Mouse (Mus musculus) G1E-ER4 (cell line): Measurements from ENCODE around the gene Parp1. TPM values are rescaled to one million over a fixed set of nuclear protein-coding genes. Genes with fewer than 3 reads are reported as not detected.

Source experiments
- GATA1 ChIP-seq: IDR thresholded peaks from one replicate; pipeline ENCODE4 v1.8.0; 2012; ENCODE audit warnings: low read length, inconsistent platforms
- polyA plus RNA-seq: library from polyadenylated mRNA; stranded (reverse); fragments of >175 nt; gene quantifications from 2 replicates; pipeline ENCODE4 v1.2.3, GENCODE M21; 2012

Gene Parp1
- 156 and 174 TPM in 2 replicates for polyA plus RNA-seq

DNA sequence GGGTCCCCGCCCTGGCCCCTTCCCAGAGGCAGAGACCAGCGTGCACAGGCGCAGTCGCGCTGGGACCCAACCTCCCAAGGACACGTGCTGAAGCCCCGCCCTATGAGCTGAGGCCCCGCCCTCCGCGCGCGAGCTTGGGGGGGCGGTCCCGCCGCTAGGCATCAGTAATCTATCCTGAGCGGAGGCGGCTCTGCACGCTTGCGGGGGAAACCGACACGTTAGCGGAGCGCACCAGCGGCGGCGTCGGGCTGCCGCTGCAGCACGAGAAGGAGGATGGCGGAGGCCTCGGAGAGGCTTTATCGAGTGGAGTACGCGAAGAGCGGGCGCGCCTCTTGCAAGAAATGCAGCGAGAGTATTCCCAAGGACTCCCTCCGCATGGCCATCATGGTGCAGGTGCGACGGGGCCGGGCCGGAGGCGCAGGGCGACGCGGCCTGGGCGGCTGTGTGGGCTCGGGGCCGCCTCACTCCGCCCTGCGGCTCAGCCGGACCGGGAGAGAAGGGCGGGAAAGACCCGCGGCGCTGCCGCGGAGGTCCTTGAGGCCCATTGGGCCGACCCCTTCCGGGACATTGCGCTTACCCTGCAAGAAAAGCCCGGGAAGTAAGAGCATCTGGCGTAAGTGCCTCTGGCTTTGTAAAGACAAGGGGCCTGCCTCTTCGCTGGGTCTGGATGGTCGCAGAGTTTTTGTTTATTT is at the start of gene Parp1:
Gene Parp1 (plus strand): TSS at position 164 of the 692 bp plus-strand sequence.
- TF ChIP-seq GATA1 = no peak

DNA sequence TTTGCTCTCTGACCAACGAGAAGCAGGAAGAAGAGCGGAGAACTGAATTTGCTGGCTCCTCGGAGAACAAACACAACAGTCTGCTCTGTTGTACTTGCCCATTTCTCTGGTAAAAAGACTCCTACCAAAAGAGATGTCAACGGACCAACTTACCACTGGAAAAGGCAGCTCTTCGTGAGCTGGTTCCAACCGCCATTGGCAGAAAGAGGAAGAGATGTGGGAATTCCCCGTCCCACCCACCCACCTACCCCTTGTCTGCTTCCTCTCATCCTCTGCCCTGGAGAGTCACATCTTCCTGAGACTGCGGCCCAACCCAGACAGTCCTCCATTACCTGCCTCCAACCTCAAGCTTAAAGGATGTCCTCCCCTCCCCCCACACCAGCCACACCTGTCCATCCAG is 49.2 kb upstream of the Parp1 start:
- no peak for TF ChIP-seq GATA1

DNA sequence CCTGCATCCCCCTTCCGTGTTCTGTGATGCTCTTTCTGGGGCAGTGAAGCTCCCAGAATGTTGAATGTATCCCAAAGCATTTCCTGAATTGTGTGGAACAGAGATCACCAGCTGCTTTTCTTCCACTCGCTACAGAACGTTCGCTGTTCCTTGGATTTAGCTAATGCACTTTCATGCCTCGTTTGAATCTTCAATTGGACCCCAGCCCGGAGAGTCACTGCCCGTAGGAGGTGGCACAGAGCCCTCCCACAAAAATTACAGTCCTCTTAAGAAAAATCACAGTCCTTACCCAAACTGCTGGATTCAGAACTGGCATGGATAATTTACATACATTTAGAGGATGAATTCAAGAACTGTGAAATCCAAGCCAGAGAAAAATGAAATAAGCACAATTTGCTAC is 48.5 kb upstream of the Parp1 start:
- no peak for TF ChIP-seq GATA1

DNA sequence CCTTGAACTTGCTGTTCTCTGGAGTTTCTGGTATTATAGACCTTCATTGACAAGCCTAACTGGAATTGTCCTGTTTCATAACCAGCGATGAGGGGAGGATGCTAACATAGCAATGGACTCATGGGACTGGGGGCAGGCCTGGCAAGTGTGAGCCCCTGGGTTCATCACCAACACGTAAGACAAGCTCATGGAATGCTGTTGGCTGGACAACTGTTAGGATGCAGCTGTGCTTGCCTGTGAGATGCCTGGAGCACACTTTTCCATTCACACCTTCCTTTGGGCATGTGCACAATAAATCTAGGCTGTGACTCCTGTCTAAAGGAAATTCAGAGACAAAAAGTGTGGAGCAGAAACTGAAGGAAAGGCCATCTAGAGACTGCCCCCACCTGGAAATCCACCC is 45.4 kb upstream of the Parp1 start:
- no peak for TF ChIP-seq GATA1

GRCm38 (mm10) chr1:180525301-180525700 is 43.4 kb upstream of the Parp1 start:
- no peak for TF ChIP-seq GATA1

- TF ChIP-seq GATA1 = no peak
These were observed 38.9 kb upstream of the Parp1 start for GRCm38 (mm10) chr1:180529847-180530246.

DNA sequence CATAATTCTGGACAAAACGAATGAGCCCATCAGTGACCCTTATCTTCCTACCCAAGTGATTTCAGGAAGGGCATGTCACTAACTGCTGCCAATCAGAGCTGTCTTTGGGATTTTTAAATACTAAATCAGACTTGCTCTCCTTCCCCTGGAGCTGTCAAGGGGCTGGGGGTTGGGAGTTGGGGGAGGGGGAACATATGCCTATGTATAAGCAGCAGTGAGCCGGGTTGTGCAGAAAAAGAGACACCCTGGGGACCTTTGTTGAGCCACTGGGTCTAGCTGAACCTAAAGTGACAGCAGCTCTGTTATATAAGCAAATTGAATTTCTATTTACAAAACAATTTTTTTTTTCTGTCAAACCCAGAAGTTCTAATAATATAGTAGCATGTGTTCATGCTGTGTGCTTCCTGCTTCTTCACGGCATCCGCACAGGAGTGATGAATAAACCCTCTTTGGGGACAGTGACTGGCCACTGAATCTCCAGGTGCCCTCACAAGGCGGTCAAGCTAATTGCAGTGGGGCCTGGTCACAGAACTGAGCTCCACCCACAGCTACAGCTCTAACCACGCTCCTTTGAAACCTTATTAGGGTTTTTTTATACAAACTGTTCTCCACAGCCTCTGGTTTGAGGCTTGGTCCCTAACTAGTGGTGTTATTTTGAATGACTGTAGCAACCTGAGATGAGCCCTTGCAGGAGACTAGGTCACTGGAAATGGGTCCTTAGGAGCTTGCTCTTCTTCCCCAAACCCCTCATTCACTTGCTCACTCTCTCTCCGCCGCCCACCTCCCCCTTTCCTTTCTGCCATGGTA is 38.1 kb upstream of the Parp1 start:
- no peak for TF ChIP-seq GATA1

- TF ChIP-seq GATA1 = no peak
These were observed 36.1 kb upstream of the Parp1 start for GRCm38 (mm10) chr1:180532671-180533070.

DNA sequence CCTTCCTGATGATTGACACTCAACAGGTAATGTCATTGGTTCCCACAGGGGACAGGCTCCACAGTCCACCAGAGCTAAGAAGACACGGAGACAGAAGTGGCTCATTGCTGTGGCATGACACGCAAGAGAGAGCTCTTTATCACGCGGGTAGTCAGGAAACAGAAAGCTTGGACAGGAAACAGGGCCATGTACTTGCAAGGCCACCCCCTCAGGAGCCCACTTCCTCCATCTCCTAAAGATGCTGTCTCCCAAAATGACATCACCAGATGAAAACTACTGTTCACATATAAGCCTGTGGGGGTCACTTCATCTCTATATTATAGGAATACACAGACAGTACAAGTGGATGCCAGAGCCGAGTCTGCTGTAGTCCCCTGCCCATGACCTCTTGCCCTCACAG is 32.0 kb upstream of the Parp1 start:
- no peak for TF ChIP-seq GATA1

DNA sequence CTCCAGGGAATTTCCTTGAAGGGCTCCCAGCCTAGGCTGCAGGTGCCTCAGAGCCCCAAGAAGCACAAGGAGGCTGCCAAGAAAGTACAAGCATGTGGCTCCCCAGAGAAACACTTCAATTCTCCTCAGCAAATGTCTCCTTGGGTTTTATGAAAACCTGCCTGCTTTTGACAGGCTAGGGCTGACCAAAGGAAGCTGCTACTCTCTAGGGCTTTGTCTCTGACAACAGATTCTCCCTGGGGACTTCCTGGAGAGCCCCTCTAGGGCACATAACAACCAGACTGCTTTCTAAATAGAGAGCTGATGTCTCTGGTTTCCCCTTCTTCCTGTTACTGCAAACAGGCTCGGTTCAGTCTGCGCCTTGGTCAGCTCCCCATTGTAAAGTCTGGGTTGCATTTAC is 27.5 kb upstream of the Parp1 start:
- TF ChIP-seq GATA1 = no peak

DNA sequence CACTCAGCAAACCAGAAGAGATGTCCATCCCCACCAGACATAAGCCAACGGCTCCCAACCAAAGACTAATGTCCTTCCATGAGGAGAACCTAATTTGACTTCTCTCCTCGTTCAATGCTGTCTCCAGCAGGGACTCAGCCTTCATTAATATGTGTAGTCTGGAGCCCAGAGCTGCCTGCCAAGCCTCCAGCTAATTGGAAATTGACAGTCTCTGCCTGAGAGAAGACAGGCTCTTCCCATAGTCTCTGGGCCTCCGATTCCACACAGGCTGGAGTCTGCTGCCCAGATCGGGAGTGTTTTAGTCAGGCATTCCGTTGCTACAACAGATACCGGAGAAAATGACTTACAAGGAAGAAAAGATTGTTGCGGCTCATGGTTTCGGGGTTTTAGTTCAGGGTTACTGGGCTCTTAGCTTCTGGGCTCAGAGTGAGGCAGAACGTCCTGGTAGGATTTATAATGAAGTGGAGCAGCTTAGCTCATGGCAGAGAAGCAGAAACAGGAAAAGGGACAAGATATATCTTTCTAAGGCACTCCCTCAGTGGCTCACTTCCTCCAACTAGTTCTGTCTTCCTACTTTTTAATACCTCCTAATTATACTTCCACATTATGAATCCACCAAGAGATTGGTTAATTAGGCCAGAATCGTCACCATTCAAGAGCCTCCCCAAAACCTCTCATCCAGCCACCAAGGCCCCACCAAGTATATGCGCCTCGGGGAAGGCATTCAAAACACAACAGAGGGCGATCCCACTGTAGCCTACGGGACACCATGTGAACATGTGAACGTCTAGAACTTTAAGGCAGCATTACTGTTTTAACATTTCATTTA is 26.6 kb upstream of the Parp1 start:
- TF ChIP-seq GATA1 = no peak

DNA sequence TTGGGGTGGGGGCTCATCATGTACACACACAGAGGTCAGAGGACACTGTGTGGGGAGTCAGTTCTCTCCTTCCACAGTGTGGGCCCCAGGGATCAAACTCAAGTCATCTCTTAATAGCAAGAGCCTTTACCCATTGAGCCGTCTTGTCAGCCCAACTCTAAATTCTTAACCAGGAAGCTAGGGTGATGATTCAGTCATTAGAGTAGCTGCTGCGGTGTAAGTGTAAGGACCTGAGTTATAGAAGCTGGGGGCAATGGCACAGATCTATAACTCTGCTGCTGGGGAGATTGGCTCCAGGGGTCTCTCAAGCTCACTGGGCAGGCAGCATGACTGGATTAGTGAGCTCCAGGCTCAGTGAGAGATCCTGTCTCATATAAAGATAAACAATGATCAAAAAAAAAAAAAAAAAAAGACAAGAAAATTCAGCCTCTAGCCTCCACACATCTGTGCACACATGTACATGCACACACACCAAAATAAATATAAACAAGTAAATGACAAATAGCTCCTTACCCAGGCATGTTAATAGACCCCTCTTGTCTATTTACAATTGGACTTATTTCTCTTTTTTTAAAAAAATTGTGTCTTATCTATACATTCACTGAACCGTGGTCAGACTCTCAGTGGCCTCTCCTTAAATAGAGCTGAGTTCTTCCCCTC is 25.9 kb upstream of the Parp1 start:
- TF ChIP-seq GATA1 = no peak

DNA sequence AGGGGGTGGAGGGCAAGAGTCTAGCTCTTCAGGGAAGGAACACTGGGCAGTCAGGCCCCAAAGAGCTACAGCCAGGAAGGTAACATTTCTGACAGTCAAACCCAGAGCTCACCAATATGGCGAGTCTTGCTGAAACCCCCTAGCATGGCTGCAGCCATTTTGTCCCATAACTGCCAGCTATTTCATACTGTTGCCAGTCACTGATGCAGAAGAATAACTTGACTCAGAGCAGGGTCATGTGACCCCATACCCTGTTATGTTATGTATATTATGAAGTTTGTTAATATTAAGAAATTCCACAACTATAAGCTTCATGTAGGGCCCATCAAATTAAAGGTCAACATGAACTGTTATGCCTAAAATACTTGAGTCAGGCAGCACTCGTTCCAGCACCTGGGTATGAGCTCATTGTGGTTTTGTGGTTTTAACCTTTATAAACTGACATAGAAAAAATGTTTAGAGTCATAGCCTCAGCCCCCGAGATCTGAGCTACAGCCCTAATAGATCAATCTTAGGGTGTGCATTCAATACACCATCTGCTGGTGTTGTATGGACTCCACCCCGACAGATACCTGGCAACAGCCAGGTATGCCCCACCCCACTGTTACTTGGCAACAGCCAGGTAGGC is 22.7 kb upstream of the Parp1 start:
- TF ChIP-seq GATA1 = no peak

DNA sequence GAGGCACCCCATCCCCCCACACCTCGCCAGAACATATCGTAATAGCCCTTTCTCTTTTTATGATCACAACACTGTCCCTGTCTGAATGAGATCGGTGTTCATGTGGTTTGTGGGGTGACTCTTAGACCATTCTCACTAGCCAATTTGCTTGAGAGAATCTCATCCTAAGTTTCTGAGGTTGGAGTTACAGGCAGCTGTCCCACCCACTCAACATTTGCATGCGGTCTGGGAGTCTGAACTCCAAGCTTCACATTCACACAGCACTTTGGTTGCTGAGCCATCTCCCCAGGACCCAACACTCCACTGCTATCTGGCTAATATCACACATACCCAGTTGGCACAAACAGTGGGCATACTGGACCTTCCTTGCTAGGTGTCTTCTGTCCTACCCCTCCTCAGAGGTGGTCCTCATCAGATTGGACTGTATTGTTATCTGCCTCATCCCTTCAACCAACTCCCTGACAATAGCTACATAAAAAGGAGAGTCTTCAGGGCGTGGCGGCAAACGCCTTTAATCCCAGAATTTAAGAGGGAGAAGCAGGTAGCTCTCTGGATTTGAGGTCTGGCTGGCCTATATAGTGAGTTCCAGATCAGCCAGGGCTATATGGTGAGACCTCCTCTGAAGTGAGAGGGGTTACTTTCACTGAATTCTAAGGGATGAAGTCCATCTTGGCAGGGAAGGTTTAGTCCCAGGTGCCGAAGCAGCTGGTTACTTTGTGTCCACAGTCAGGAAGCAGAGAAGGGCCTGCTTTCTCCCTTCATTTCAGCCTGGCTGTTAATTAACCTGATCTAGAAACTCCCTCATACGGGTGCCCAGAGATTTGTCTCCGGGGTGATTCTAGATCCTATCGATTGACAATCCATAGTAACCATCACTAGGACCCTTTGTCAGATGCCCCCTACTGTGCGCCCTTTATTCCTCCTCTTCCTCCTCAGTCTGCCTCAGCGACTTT is 21.6 kb upstream of the Parp1 start:
- no peak for TF ChIP-seq GATA1
